Mouse (Mus musculus): ENCODE measurements around the gene Gm16429. TPM values are rescaled to one million over a fixed set of nuclear protein-coding genes. Genes with fewer than 3 reads are reported as not detected.
"Not testable (repeated sequence)": the region's sequence is repeated elsewhere in the genome, so short reads cannot be mapped to it uniquely, and the experiment has no call there.

The Gm16429 gene
- total RNA-seq (2021), result not detected
- long read RNA-seq, experiment 1, result 0 reads
- long read RNA-seq, experiment 2, result 0 reads

DNA sequence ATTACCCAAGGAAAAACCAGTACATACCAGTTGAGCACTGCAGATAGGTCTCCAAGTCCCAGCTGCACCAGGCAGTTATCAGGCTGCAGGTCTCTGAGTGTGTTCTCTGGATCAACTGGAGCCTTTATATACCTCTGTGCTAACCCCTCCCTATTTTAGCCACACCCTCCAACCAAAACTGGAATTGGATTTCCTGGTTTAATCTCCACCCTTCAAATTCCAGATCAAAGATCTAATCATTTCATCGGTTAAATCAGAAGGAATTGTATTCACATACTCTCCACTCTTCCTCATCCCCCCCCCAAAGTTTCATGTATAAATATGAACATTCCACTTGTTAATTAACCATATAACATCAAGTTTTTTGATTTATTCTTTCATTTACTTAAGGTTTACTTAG is at the start of gene Gm16429:
Gene Gm16429 (minus strand): TSS at position 101 of the 400 bp plus-strand sequence.
- not testable (repeated sequence) for DNase-seq

Other genes starting within 250 kb of the Gm16429 start
- gene Gm7792, start 85.3 kb downstream of the Gm16429 start, total RNA-seq (2021), result not detected
- not detected for gene BC061212, start 141.5 kb upstream of the Gm16429 start, total RNA-seq (2021)
- not detected for gene Gm6351, start 147.3 kb upstream of the Gm16429 start, total RNA-seq (2021)

All from heart, adult 18-20 months (tissue).